Mouse (Mus musculus) CH12.LX (cell line): Measurements from ENCODE around the gene Commd4. TPM values are rescaled to one million over a fixed set of nuclear protein-coding genes. Genes with fewer than 3 reads are reported as not detected.

Source experiments
- DNase-seq: peaks from one replicate; pipeline ENCODE4 v3.0.0-alpha.2; 2013; ENCODE audit errors: extremely low read depth
- H3K27ac ChIP-seq: 2 replicates; pipeline ENCODE4 v1.5.1; 2012; ENCODE audit warnings: low read depth, mild to moderate bottlenecking, control low read depth, moderate library complexity; ENCODE audit not compliant: insufficient read depth
- H3K27me3 ChIP-seq: replicated peaks from 2 replicates; pipeline ENCODE3; 2012; ENCODE audit warnings: inconsistent platforms
- H3K36me3 ChIP-seq, 2 experiments: replicated peaks in 1 of 2; 2 replicates each; pipeline versions ENCODE3 to v1.6.1; 2012; ENCODE audit warnings: inconsistent platforms in 1 of 2, low read length in 1 of 2, mild to moderate bottlenecking in 1 of 2, mixed read lengths in 1 of 2, moderate library complexity in 1 of 2; ENCODE audit not compliant: control insufficient read depth in 1 of 2, insufficient read depth in 1 of 2
- H3K4me1 ChIP-seq, 2 experiments: 2 replicates each; pipeline ENCODE4 v1.6.1; 2012; ENCODE audit warnings: inconsistent platforms in 1 of 2, moderate library complexity in 1 of 2; ENCODE audit not compliant: insufficient read depth in 2 of 2, control insufficient read depth in 1 of 2
- H3K4me2 ChIP-seq: 2 replicates; pipeline ENCODE4 v1.6.1; 2012; ENCODE audit warnings: low read depth, mild to moderate bottlenecking, control low read depth; ENCODE audit not compliant: poor library complexity, insufficient read depth, severe bottlenecking
- H3K4me3 ChIP-seq, 3 experiments: fragments of 150-350 bp in 1 of 3; sonication (generic) in 1 of 3; replicated peaks in 1 of 3; 2 replicates each; pipeline versions ENCODE3 to v1.5.1; 2011 to 2012; ENCODE audit warnings: low read depth in 2 of 3, low read length in 2 of 3, mild to moderate bottlenecking in 2 of 3, moderate library complexity in 2 of 3, control low read depth in 1 of 3, improper control_type of control experiment in 1 of 3, inconsistent platforms in 1 of 3, mixed read lengths in 1 of 3; ENCODE audit not compliant: poor library complexity in 1 of 3
- H3K79me2 ChIP-seq: replicated peaks from 2 replicates; pipeline ENCODE4 v1.6.1; 2012; ENCODE audit warnings: mild to moderate bottlenecking, moderate library complexity; ENCODE audit not compliant: control insufficient read depth, poor library complexity, insufficient read depth, severe bottlenecking; ENCODE audit errors: extremely low read depth
- H3K9ac ChIP-seq: 2 replicates; pipeline ENCODE4 v1.6.1; 2012; ENCODE audit warnings: low read depth, mild to moderate bottlenecking, control low read depth, moderate library complexity; ENCODE audit not compliant: insufficient read depth
- H3K9me3 ChIP-seq: replicated peaks from 2 replicates; pipeline ENCODE3; 2012; ENCODE audit warnings: low read length, inconsistent platforms, mixed read lengths
- CHD1 ChIP-seq: IDR thresholded peaks from 2 replicates; pipeline ENCODE4 v1.6.1; 2012; ENCODE audit warnings: low read depth, low read length, improper control_type of control experiment, inconsistent platforms
- CHD2 ChIP-seq: IDR thresholded peaks from 2 replicates; pipeline ENCODE4 v1.6.1; 2011; ENCODE audit warnings: low read length, improper control_type of control experiment
- EP300 ChIP-seq: IDR thresholded peaks from 2 replicates; pipeline ENCODE4 v1.6.1; 2011; ENCODE audit warnings: low read length, improper control_type of control experiment
- ETS1 ChIP-seq: conservative IDR thresholded peaks from 2 replicates; pipeline ENCODE4 v1.6.1; 2012; ENCODE audit warnings: low read depth, mild to moderate bottlenecking, inconsistent platforms, low read length, improper control_type of control experiment, moderate library complexity
- GABPA ChIP-seq: IDR thresholded peaks from 2 replicates; pipeline ENCODE4 v1.6.1; 2012; ENCODE audit warnings: low read depth, low read length, improper control_type of control experiment, inconsistent platforms; ENCODE audit not compliant: insufficient replicate concordance
- JUND ChIP-seq: conservative IDR thresholded peaks from 2 replicates; pipeline ENCODE4 v1.6.1; 2011; ENCODE audit warnings: low read depth, low read length, improper control_type of control experiment
- MAX ChIP-seq: IDR thresholded peaks from 2 replicates; pipeline ENCODE4 v1.6.1; 2011; ENCODE audit warnings: low read length, improper control_type of control experiment
- MAZ ChIP-seq: IDR thresholded peaks from 2 replicates; pipeline ENCODE4 v1.6.1; 2012; ENCODE audit warnings: low read depth, mild to moderate bottlenecking, inconsistent platforms, low read length, improper control_type of control experiment, moderate library complexity
- MXI1 ChIP-seq: IDR thresholded peaks from 2 replicates; pipeline ENCODE4 v1.6.1; 2011; ENCODE audit warnings: mild to moderate bottlenecking, low read depth, low read length, improper control_type of control experiment
- POLR2A ChIP-seq: IDR thresholded peaks from 2 replicates; pipeline ENCODE4 v1.6.1; 2011; ENCODE audit warnings: low read depth, mild to moderate bottlenecking, improper control_type of control experiment, low read length
- POLR2AphosphoS2 ChIP-seq: IDR thresholded peaks from 2 replicates; pipeline ENCODE4 v1.6.1; 2011; ENCODE audit warnings: low read depth, low read length, improper control_type of control experiment
- RCOR1 ChIP-seq: conservative IDR thresholded peaks from 2 replicates; pipeline ENCODE4 v1.6.1; 2012; ENCODE audit warnings: low read depth, mild to moderate bottlenecking, inconsistent platforms, low read length, improper control_type of control experiment
- TBP ChIP-seq: conservative IDR thresholded peaks from 2 replicates; pipeline ENCODE4 v1.6.1; 2011; ENCODE audit warnings: low read depth, low read length, improper control_type of control experiment
- TCF12 ChIP-seq: IDR thresholded peaks from 2 replicates; pipeline ENCODE4 v1.6.1; 2014; ENCODE audit warnings: low read depth, mild to moderate bottlenecking, inconsistent platforms, low read length, improper control_type of control experiment
- USF1 ChIP-seq: IDR thresholded peaks from 2 replicates; pipeline ENCODE4 v1.6.1; 2014; ENCODE audit warnings: low read depth, mild to moderate bottlenecking, inconsistent platforms, low read length, improper control_type of control experiment
- USF2 ChIP-seq: conservative IDR thresholded peaks from 2 replicates; pipeline ENCODE4 v1.6.1; 2011; ENCODE audit warnings: low read depth, low read length, improper control_type of control experiment
- ZNF384 ChIP-seq: IDR thresholded peaks from 2 replicates; pipeline ENCODE4 v1.6.1; 2012; ENCODE audit warnings: low read depth, low read length, improper control_type of control experiment, inconsistent platforms
- dilution Hi-C: fragments of 300-500 bp; cut with MboI; formaldehyde crosslinking; loops from 2 replicates; pipeline ENCODE4 v1.14.3; 2020; ENCODE audit warnings: low sequenced_read_pairs; ENCODE audit not compliant: extremely low pct_unique_long_range_greater_than_20kb, extremely low pct_ligation_motif_present
- in situ Hi-C: fragments of 300-500 bp; cut with MboI; formaldehyde crosslinking; loops from 3 replicates; pipeline ENCODE4 v1.14.3; 2019; ENCODE audit warnings: low sequenced_read_pairs, low pct_ligation_motif_present, low pct_unique_long_range_greater_than_20kb, mixed read lengths
- polyA plus RNA-seq: library from polyadenylated mRNA; unstranded; fragments of >175 nt; gene quantifications from 2 replicates; pipeline ENCODE4 v1.2.1, GENCODE M21; 2012; ENCODE audit warnings: low read depth; ENCODE audit not compliant: insufficient read length
- total RNA-seq, 2 experiments: library from RNA; depleted of rRNA; stranded (reverse); fragments of 300-350 nt in 1 of 2; fragments of >200 nt in 1 of 2; gene quantifications; 2 replicates each; pipeline ENCODE4 v1.2.3; 2012 to 2014

The Commd4 gene
- total and polyA plus RNA-seq, 3 experiments: 41.8 to 106 (median 98.3) TPM

GRCm38 (mm10) chr9:57148144-57148878 is 9.8 kb downstream of the Commd4 start, which contains the start of gene Neil1:
TSS of gene Neil1 (minus strand) at chr9:57148305.
- Histone ChIP-seq H3K4me1 (peaks cover 0 to 11% of the 10 kb centered on the region in 2 experiments; a peak in 2 of 4 replicates), H3K27ac (no peak within 1 kb of the TSS), H3K9me3 (no peaks in the 10 kb centered on the region), H3K79me2 (no peaks in the 10 kb centered on the region), H3K4me3 (no peak within 1 kb of the TSS), H3K36me3 (peaks cover 0 to 18% of the 10 kb centered on the region in 2 experiments), H3K9ac (no peak within 1 kb of the TSS), H3K4me2 (no peak within 1 kb of the TSS), H3K27me3 (no peaks in the 10 kb centered on the region)
- no peak for DNase-seq
- in situ Hi-C loops: no loop called here
- dilution Hi-C loops: no loop called here
- TF ChIP-seq MXI1 (no peak), ZNF384 (no peak)

GRCm38 (mm10) chr9:57147205-57148143 is 10.7 kb downstream of the Commd4 start:
- Histone ChIP-seq H3K27ac (no peak overlapping the region), H3K4me1 (peaks cover 0 to 11% of the 10 kb centered on the region in 2 experiments; a peak in 2 of 4 replicates), H3K79me2 (no peaks in the 10 kb centered on the region), H3K9ac (no peak overlapping the region)
- no peak for DNase-seq
- no peak for TF ChIP-seq CHD1
- no peak for TF ChIP-seq USF2
- no peak for TF ChIP-seq MAZ
- TF ChIP-seq TCF12: no peak
- TF ChIP-seq MAX: no peak
- no peak for TF ChIP-seq EP300
- no peak for TF ChIP-seq USF1
- no peak for TF ChIP-seq JUND
- no peak for TF ChIP-seq POLR2A
- TF ChIP-seq GABPA: no peak
- TF ChIP-seq POLR2AphosphoS2: no peak
- no peak for TF ChIP-seq CHD2
- TF ChIP-seq ETS1: no peak
- no peak for TF ChIP-seq RCOR1
- no peak for TF ChIP-seq TBP
- no peak for TF ChIP-seq MXI1
- TF ChIP-seq, all 38 proteins: peak for 0
- peaks cover 0 to 25% of the 10 kb centered on the region in 2 experiments for H3K36me3 ChIP-seq
- dilution Hi-C loops: no loop called here
- no peaks in the 10 kb centered on the region for H3K9me3 ChIP-seq
- H3K4me2 ChIP-seq: no peak overlapping the region
- no peak overlapping the region for H3K4me3 ChIP-seq
- no peaks in the 10 kb centered on the region for H3K27me3 ChIP-seq
- in situ Hi-C loops: no loop called here
